Mouse (Mus musculus): ENCODE measurements around the gene Il23r.

The Il23r gene

GRCm38 (mm10) chr6:67431808-67432207, 59.8 kb downstream of the Il23r start:
- DNase-seq (ENCODE audit: low spot score): no peak

- DNase-seq (ENCODE audit: low spot score): no peak
Observed at GRCm38 (mm10) chr6:67421761-67422160, 69.9 kb downstream of the Il23r start.

- no peak for DNase-seq (ENCODE audit: low spot score)
Observed at GRCm38 (mm10) chr6:67416557-67416956, 75.1 kb downstream of the Il23r start.

- DNase-seq (ENCODE audit: low spot score): no peak
Observed at GRCm38 (mm10) chr6:67415276-67415675, 76.4 kb downstream of the Il23r start.

- no peak for DNase-seq (ENCODE audit: low spot score)
Observed at GRCm38 (mm10) chr6:67413378-67413777, 78.3 kb downstream of the Il23r start.

GRCm38 (mm10) chr6:67405281-67405682, 86.4 kb downstream of the Il23r start:
- DNase-seq (ENCODE audit: low spot score): no peak

- no peak for DNase-seq (ENCODE audit: low spot score)
Observed at GRCm38 (mm10) chr6:67399551-67399950, 92.1 kb downstream of the Il23r start.

GRCm38 (mm10) chr6:67375982-67376391, 115.7 kb downstream of the Il23r start, which contains the start of gene Il12rb2:
Gene Il12rb2 (minus strand): TSS chr6:67376188.
- no peak for DNase-seq (ENCODE audit: low spot score)

Measured in layer of hippocampus, adult 9-10 months (tissue).